Mouse (Mus musculus) stomach, postnatal 0 days (tissue): ENCODE results near the gene Senp7.

Experiments used
- CTCF ChIP-seq: IDR thresholded peaks from 2 replicates; pipeline ENCODE4 v1.5.1; 2016; ENCODE audit warnings: antibody characterized with exemption, low read depth, mild to moderate bottlenecking, moderate library complexity
- EP300 ChIP-seq: optimal IDR thresholded peaks from 2 replicates; pipeline ENCODE3; 2016; ENCODE audit warnings: antibody characterized with exemption

DNA sequence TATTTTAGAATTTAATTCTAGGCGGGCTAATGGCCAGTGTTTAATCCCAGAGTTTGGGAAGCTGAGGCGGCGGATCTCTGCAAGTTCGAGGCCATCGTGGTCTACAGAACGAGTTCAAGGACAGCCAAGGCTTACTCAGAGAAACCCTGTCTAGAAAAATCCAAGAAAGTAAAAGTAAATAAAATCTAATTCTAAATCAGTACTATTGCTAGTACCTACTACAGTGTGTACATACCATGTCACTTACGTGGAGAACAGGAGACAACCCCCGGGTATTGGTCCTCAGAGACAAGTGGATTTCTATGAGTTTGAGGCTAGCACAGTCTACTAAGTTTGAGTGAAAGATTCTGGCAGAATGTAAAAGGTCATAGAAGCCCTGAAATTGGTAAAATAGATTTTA lies 10.0 kb upstream of the Senp7 start:
- no peak for TF ChIP-seq CTCF
- no peak for TF ChIP-seq EP300
